Mouse (Mus musculus): ENCODE measurements around the gene Cd47.

Gene Cd47

DNA sequence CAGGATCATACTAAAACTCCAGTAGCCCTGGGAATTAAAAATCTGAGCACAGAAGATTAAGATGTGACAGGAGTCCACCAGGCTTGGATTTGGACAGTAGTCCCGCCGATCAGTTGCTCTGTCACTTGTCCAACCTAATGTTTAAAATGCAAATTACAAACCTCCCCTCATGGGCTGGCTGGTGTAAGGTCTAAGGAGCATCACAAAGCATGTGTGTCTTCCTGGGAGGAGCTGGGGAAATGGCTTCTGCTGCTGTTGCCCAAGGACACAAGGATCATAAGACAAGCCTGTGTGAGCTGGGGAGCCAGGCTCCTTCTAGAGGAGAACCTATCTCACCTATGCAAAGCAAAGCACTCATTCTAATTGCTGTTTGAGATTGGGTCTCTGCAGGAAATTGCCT, 155.0 kb downstream of the Cd47 start:
- DNase-seq: no peak

DNA sequence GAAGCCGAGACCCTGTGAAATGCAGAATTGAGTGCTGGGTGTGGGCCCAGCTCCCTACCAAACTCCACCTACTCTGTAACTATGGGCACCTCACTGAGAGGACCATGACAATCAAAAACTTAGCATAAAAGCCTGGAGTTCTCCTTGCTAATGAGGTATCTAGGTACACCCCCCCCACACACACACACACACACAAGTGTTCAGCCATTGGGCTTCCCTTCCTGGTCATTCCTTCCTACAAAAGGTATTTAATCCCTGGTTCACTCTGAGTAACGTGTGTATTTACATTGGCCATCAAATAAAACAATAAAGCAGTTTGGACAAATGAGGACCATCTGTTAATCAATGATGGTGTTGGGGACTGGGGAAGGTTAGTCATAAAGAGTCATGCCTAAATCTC, 155.6 kb downstream of the Cd47 start:
- DNase-seq: no peak

DNA sequence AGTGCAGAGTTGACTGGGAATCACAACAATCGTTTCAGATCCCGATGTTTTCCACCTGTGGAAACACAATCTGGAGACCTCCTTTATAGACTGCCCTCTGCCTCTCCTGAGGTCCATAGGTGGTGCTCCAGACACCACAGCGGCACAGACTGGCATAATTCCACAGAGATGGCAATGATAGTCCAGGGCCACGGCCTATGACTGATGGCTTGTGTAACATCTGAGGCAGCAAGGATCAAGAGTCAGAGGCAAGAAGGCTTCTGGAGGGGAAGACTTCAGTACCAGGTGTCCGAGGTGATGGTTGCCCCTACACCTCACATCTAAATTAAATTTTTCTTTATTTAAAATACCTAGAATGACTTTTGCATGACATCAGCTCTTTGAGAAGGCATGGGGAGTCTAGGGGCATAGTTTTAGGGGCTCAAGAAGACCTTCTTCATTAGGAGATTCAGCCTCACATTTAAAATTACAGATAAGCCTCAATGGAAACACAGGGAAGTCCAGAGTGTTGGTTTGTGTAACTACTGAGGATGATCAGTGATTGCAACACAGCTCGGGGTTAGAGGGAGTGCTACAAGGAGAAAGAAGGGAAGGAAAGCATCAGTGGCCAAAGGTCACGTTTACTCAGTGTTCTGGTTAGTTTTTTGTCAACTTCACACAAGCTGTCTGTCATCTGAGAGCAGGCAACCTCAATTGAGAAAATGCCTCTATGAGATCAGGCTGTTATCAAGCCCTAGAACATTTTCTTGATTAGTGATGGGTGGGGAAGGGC, 156.4 kb downstream of the Cd47 start:
- no peak for DNase-seq

DNA sequence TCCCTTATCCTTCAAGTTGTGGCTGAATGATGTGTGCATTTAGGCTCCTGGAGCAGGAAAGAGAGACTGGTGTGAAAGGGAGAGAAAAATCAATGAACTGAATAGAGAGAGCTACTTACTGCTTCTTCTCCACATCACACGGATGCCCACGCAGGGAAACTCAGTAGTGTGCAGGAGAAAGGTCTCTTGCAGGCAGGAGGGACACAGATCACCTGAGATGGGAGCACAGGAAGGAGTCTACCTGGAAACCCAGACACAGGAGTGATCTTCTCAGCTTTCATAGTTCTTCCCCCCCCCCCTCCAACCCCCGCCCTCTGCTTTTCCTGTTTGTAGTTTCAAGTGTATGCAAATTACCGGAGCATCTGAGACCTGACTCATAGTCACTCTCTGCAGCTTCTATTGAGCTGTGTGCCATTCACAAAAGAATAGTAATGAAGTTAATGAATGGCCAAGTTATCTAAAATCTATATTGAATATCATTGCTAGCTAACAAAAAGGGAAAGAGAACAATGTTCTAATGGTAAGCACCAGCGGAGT, 158.6 kb downstream of the Cd47 start:
- DNase-seq: no peak

DNA sequence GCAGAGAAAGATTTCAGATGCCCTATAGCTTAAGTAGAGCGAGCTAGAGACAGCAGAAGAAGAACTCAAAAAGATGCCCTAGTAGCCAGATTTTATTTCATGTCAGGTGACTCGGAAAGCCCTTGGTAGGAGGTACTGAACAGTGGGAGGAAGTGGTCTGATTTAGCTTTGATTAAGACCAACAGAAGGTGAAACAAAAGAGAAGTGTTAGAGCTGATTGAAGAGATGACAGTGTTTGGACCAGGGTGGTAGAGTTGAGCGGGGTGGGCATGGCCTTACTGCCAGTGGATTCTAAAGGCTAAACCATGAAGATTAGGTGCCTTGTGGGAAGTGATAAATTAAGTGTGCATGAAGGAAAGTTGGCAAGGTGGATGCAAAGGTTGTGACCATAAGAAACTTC, 162.0 kb downstream of the Cd47 start:
- no peak for DNase-seq

DNA sequence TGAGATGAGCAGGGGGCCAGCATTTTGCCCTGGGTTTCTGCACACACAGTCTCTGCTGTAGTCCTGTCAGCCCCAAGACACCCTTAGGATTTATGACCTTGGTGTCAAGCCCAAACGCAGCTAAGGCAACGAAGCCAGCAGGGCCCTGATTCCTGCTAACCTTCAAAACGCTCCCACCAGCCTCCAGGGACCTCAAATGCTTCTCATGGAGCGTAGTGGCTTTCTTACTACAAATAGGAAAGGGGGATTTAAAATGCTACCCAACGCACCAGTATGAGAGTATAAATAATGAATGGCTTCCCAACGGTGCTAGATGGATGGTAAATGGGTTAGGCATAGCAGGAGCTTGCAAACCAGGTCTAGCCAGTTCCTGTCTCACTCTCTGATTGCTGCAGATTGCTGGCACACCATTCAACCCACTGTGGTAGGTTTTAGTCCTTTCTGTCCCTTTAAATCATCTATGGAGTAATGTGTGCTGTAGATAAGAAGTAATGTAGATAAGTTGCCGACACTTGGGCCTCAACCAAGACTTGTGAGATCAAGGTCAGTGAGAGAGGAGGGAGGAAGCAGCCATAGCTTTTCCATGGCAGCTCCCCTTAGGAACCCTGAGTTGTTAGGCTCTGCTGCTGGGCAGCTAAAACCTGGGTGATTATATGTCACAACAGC, 164.1 kb downstream of the Cd47 start:
- DNase-seq: no peak

Data from cerebellum, adult 11 months (tissue).